Mouse (Mus musculus): ENCODE data around the gene Cdc20. TPM values are rescaled to one million over a fixed set of nuclear protein-coding genes. Genes with fewer than 3 reads are reported as not detected.

The Cdc20 gene
- polyA plus RNA-seq (2014; fragmentation: Nextera tagmentation; extraction: Ambion mirVana) = 30.1 and 40.2 TPM in 2 replicates

GRCm38 (mm10) chr4:118436820-118437603, at the start of gene Cdc20:
Cdc20 (minus strand) TSS chr4:118437352.
- Histone ChIP-seq H3K4me3 (replicated peaks; ENCODE audit: low read length) (peak within 1 kb of the TSS; percentile 52), H3K9ac (peak within 1 kb of the TSS; percentile 75), H3K4me1 (replicated peaks; ENCODE audit: control insufficient read depth, insufficient read depth, low read length) (peaks cover 12% of the 10 kb centered on the region; the same call in 1 of the 2 replicates), H3K4me2 (replicated peaks) (peak within 1 kb of the TSS; percentile 94), H3K9me3 (ENCODE audit: control insufficient read depth, low read length) (no peaks in the 10 kb centered on the region), H3K36me3 (replicated peaks; ENCODE audit: control insufficient read depth, insufficient read depth) (peaks cover 12% of the 10 kb centered on the region), H3K27me3 (ENCODE audit: control insufficient read depth, insufficient read depth, low read length) (no peaks in the 10 kb centered on the region), H3K27ac (peak within 1 kb of the TSS; percentile 84)
- DNase-seq (ENCODE audit: low spot score) (peak; percentile 91), ATAC-seq (ENCODE audit: low FRiP score) (peak; percentile 96)
- under 1% methylated on average over 67 of the region's 67 CpGs for WGBS

- Histone ChIP-seq H3K4me2 (replicated peaks) (no peak overlapping the region), H3K27me3 (ENCODE audit: control insufficient read depth, insufficient read depth, low read length) (no peaks in the 10 kb centered on the region), H3K9ac (no peak overlapping the region), H3K4me3 (replicated peaks; ENCODE audit: low read length) (no peak overlapping the region), H3K9me3 (ENCODE audit: control insufficient read depth, low read length) (no peaks in the 10 kb centered on the region), H3K36me3 (replicated peaks; ENCODE audit: control insufficient read depth, insufficient read depth) (no peaks in the 10 kb centered on the region), H3K4me1 (replicated peaks; ENCODE audit: control insufficient read depth, insufficient read depth, low read length) (no peaks in the 10 kb centered on the region), H3K27ac (no peak overlapping the region)
- no peak for DNase-seq (ENCODE audit: low spot score)
- no peak for ATAC-seq (ENCODE audit: low FRiP score)
- WGBS = 38% methylated on average over 15 of the region's 15 CpGs
Measured at GRCm38 (mm10) chr4:118476773-118477530, 39.8 kb upstream of the Cdc20 start.

GRCm38 (mm10) chr4:118472687-118473086, 35.5 kb upstream of the Cdc20 start:
- 92% methylated on average over 11 of the region's 11 CpGs for WGBS
- Histone ChIP-seq H3K27me3 (ENCODE audit: control insufficient read depth, insufficient read depth, low read length) (no peaks in the 10 kb centered on the region), H3K9ac (no peak overlapping the region), H3K4me3 (replicated peaks; ENCODE audit: low read length) (no peak overlapping the region), H3K36me3 (replicated peaks; ENCODE audit: control insufficient read depth, insufficient read depth) (no peaks in the 10 kb centered on the region), H3K9me3 (ENCODE audit: control insufficient read depth, low read length) (no peaks in the 10 kb centered on the region), H3K27ac (no peak overlapping the region), H3K4me2 (replicated peaks) (no peak overlapping the region), H3K4me1 (replicated peaks; ENCODE audit: control insufficient read depth, insufficient read depth, low read length) (no peaks in the 10 kb centered on the region)
- DNase-seq (ENCODE audit: low spot score) (no peak), ATAC-seq (ENCODE audit: low FRiP score) (no peak)

- Histone ChIP-seq H3K36me3 (replicated peaks; ENCODE audit: control insufficient read depth, insufficient read depth) (no peaks in the 10 kb centered on the region), H3K27me3 (ENCODE audit: control insufficient read depth, insufficient read depth, low read length) (no peaks in the 10 kb centered on the region), H3K9me3 (ENCODE audit: control insufficient read depth, low read length) (no peaks in the 10 kb centered on the region), H3K4me3 (replicated peaks; ENCODE audit: low read length) (no peak overlapping the region), H3K9ac (no peak overlapping the region), H3K27ac (no peak overlapping the region), H3K4me1 (replicated peaks; ENCODE audit: control insufficient read depth, insufficient read depth, low read length) (no peaks in the 10 kb centered on the region), H3K4me2 (replicated peaks) (no peak overlapping the region)
- no peak for DNase-seq (ENCODE audit: low spot score)
- 82% methylated on average over 6 of the region's 6 CpGs for WGBS
- ATAC-seq (ENCODE audit: low FRiP score) = no peak
Measured at GRCm38 (mm10) chr4:118471281-118471680, 34.1 kb upstream of the Cdc20 start.

GRCm38 (mm10) chr4:118465697-118466163, 28.6 kb upstream of the Cdc20 start:
- ATAC-seq (ENCODE audit: low FRiP score) (no peak), DNase-seq (ENCODE audit: low spot score) (no peak)
- Histone ChIP-seq H3K4me3 (replicated peaks; ENCODE audit: low read length) (no peak overlapping the region), H3K4me1 (replicated peaks; ENCODE audit: control insufficient read depth, insufficient read depth, low read length) (no peaks in the 10 kb centered on the region), H3K9me3 (ENCODE audit: control insufficient read depth, low read length) (no peaks in the 10 kb centered on the region), H3K4me2 (replicated peaks) (no peak overlapping the region), H3K27ac (no peak overlapping the region), H3K9ac (no peak overlapping the region), H3K27me3 (ENCODE audit: control insufficient read depth, insufficient read depth, low read length) (no peaks in the 10 kb centered on the region), H3K36me3 (replicated peaks; ENCODE audit: control insufficient read depth, insufficient read depth) (no peaks in the 10 kb centered on the region)
- 60% methylated on average over 11 of the region's 11 CpGs for WGBS

GRCm38 (mm10) chr4:118464956-118465355, 27.8 kb upstream of the Cdc20 start:
- H3K36me3 ChIP-seq (replicated peaks; ENCODE audit: control insufficient read depth, insufficient read depth) = no peaks in the 10 kb centered on the region
- DNase-seq (ENCODE audit: low spot score) (no peak), ATAC-seq (ENCODE audit: low FRiP score) (no peak)
- H3K4me3 ChIP-seq (replicated peaks; ENCODE audit: low read length) = no peak overlapping the region
- H3K9ac ChIP-seq = no peak overlapping the region
- H3K9me3 ChIP-seq (ENCODE audit: control insufficient read depth, low read length) = no peaks in the 10 kb centered on the region
- 97% methylated on average over 3 of the region's 3 CpGs for WGBS
- H3K27me3 ChIP-seq (ENCODE audit: control insufficient read depth, insufficient read depth, low read length) = no peaks in the 10 kb centered on the region
- no peak overlapping the region for H3K4me2 ChIP-seq (replicated peaks)
- H3K4me1 ChIP-seq (replicated peaks; ENCODE audit: control insufficient read depth, insufficient read depth, low read length) = no peaks in the 10 kb centered on the region
- no peak overlapping the region for H3K27ac ChIP-seq

- H3K4me3 ChIP-seq (replicated peaks; ENCODE audit: low read length) = no peak within 1 kb of the TSS
- no peaks in the 10 kb centered on the region for H3K4me1 ChIP-seq (replicated peaks; ENCODE audit: control insufficient read depth, insufficient read depth, low read length)
- no peak for DNase-seq (ENCODE audit: low spot score)
- H3K27me3 ChIP-seq (ENCODE audit: control insufficient read depth, insufficient read depth, low read length) = no peaks in the 10 kb centered on the region
- no peak for ATAC-seq (ENCODE audit: low FRiP score)
- H3K4me2 ChIP-seq (replicated peaks) = no peak within 1 kb of the TSS
- no peak within 1 kb of the TSS for H3K9ac ChIP-seq
- 74% methylated on average over 9 of the region's 9 CpGs for WGBS
- H3K9me3 ChIP-seq (ENCODE audit: control insufficient read depth, low read length) = no peaks in the 10 kb centered on the region
- no peak within 1 kb of the TSS for H3K27ac ChIP-seq
- H3K36me3 ChIP-seq (replicated peaks; ENCODE audit: control insufficient read depth, insufficient read depth) = no peaks in the 10 kb centered on the region
Measured at GRCm38 (mm10) chr4:118457345-118457975, 20.3 kb upstream of the Cdc20 start, which contains the start of gene Mpl. Mpl (minus strand) TSS chr4:118457513.

- Histone ChIP-seq H3K9me3 (ENCODE audit: control insufficient read depth, low read length) (no peaks in the 10 kb centered on the region), H3K27ac (no peak overlapping the region), H3K27me3 (ENCODE audit: control insufficient read depth, insufficient read depth, low read length) (no peaks in the 10 kb centered on the region), H3K36me3 (replicated peaks; ENCODE audit: control insufficient read depth, insufficient read depth) (no peaks in the 10 kb centered on the region), H3K4me1 (replicated peaks; ENCODE audit: control insufficient read depth, insufficient read depth, low read length) (peaks cover 11% of the 10 kb centered on the region; the same call in 1 of the 2 replicates), H3K9ac (peak overlapping the region; percentile 44), H3K4me2 (replicated peaks) (peak overlapping the region; percentile 70), H3K4me3 (replicated peaks; ENCODE audit: low read length) (peak overlapping the region; percentile 34)
- DNase-seq (ENCODE audit: low spot score) (peak; percentile 35), ATAC-seq (ENCODE audit: low FRiP score) (0 out of 2 replicates have a peak, but pooled peaks have one; percentile 25)
- WGBS = 18% methylated on average over 24 of the region's 24 CpGs
Measured at GRCm38 (mm10) chr4:118446415-118447153, 9.4 kb upstream of the Cdc20 start.
